Mouse (Mus musculus): ENCODE measurements around the gene Zdhhc1. TPM values are rescaled to one million over a fixed set of nuclear protein-coding genes. Genes with fewer than 3 reads are reported as not detected.

Zdhhc1 gene
- polyA plus RNA-seq, 1 experiment from 2014 or later, result 40.6 TPM

- Histone ChIP-seq H3K4me1 (ENCODE audit: insufficient read depth, low read depth, low read length) (no peaks in the 10 kb centered on the region), H3K27ac (ENCODE audit: low read length) (no peak overlapping the region), H3K9me3 (ENCODE audit: low read length) (no peaks in the 10 kb centered on the region), H3K4me3 (ENCODE audit: low read depth, low read length) (no peak overlapping the region), H3K4me2 (replicated peaks; ENCODE audit: low read depth, low read length) (no peak overlapping the region), H3K9ac (replicated peaks; ENCODE audit: low read depth) (no peak overlapping the region), H3K36me3 (ENCODE audit: insufficient read depth, low read length) (no peaks in the 10 kb centered on the region), H3K27me3 (replicated peaks; ENCODE audit: insufficient read depth, low read length) (no peaks in the 10 kb centered on the region)
- no peak for TF ChIP-seq CTCF (IDR thresholded peaks at IDR 0.05)
- TF ChIP-seq EP300 (IDR thresholded peaks at IDR 0.05), result no peak
- WGBS, result 57% methylated on average over 3 of the region's 3 CpGs
- ATAC-seq, result peak; percentile 20; the same call in 1 of the 2 replicates
- no peak for DNase-seq (ENCODE audit: low spot score)
Observed at GRCm38 (mm10) chr8:105484030-105484368, 12.7 kb downstream of the Zdhhc1 start.

- Histone ChIP-seq H3K9ac (replicated peaks; ENCODE audit: low read depth) (no peak overlapping the region), H3K27me3 (replicated peaks; ENCODE audit: insufficient read depth, low read length) (no peaks in the 10 kb centered on the region), H3K27ac (ENCODE audit: low read length) (no peak overlapping the region), H3K4me2 (replicated peaks; ENCODE audit: low read depth, low read length) (no peak overlapping the region), H3K4me1 (ENCODE audit: insufficient read depth, low read depth, low read length) (no peaks in the 10 kb centered on the region), H3K4me3 (ENCODE audit: low read depth, low read length) (no peak overlapping the region), H3K36me3 (ENCODE audit: insufficient read depth, low read length) (no peaks in the 10 kb centered on the region), H3K9me3 (ENCODE audit: low read length) (no peaks in the 10 kb centered on the region)
- TF ChIP-seq CTCF (IDR thresholded peaks at IDR 0.05), result peak; percentile 86
- no peak for TF ChIP-seq EP300 (IDR thresholded peaks at IDR 0.05)
- DNase-seq (ENCODE audit: low spot score), result peak; percentile 72
- WGBS, result 53% methylated on average over 14 of the region's 14 CpGs
- ATAC-seq, result peak; percentile 66
Observed at GRCm38 (mm10) chr8:105483212-105484029, 13.3 kb downstream of the Zdhhc1 start.

- H3K27me3 ChIP-seq (replicated peaks; ENCODE audit: insufficient read depth, low read length), result no peaks in the 10 kb centered on the region
- TF ChIP-seq EP300 (IDR thresholded peaks at IDR 0.05), result no peak
- no peak for TF ChIP-seq CTCF (IDR thresholded peaks at IDR 0.05)
- no peak overlapping the region for H3K27ac ChIP-seq (ENCODE audit: low read length)
- no peaks in the 10 kb centered on the region for H3K4me1 ChIP-seq (ENCODE audit: insufficient read depth, low read depth, low read length)
- H3K9ac ChIP-seq (replicated peaks; ENCODE audit: low read depth), result no peak overlapping the region
- no peaks in the 10 kb centered on the region for H3K36me3 ChIP-seq (ENCODE audit: insufficient read depth, low read length)
- no peaks in the 10 kb centered on the region for H3K9me3 ChIP-seq (ENCODE audit: low read length)
- WGBS, result 81% methylated on average over 8 of the region's 8 CpGs
- no peak overlapping the region for H3K4me3 ChIP-seq (ENCODE audit: low read depth, low read length)
- ATAC-seq, result no peak
- H3K4me2 ChIP-seq (replicated peaks; ENCODE audit: low read depth, low read length), result no peak overlapping the region
- DNase-seq (ENCODE audit: low spot score), result no peak
Observed at GRCm38 (mm10) chr8:105482123-105482522, 14.6 kb downstream of the Zdhhc1 start.

- H3K9ac ChIP-seq (replicated peaks; ENCODE audit: low read depth), result no peak overlapping the region
Observed at GRCm38 (mm10) chr8:105481453-105481852, 15.2 kb downstream of the Zdhhc1 start.

GRCm38 (mm10) chr8:105481013-105481412, 15.7 kb downstream of the Zdhhc1 start:
- H3K9me3 ChIP-seq (ENCODE audit: low read length), result no peaks in the 10 kb centered on the region
- no peak overlapping the region for H3K4me2 ChIP-seq (replicated peaks; ENCODE audit: low read depth, low read length)
- H3K27me3 ChIP-seq (replicated peaks; ENCODE audit: insufficient read depth, low read length), result no peaks in the 10 kb centered on the region
- H3K9ac ChIP-seq (replicated peaks; ENCODE audit: low read depth), result no peak overlapping the region
- DNase-seq (ENCODE audit: low spot score) (no peak), ATAC-seq (no peak)
- no peak for TF ChIP-seq EP300 (IDR thresholded peaks at IDR 0.05)
- no peak for TF ChIP-seq CTCF (IDR thresholded peaks at IDR 0.05)
- no peaks in the 10 kb centered on the region for H3K36me3 ChIP-seq (ENCODE audit: insufficient read depth, low read length)
- no peak overlapping the region for H3K4me3 ChIP-seq (ENCODE audit: low read depth, low read length)
- H3K27ac ChIP-seq (ENCODE audit: low read length), result no peak overlapping the region
- H3K4me1 ChIP-seq (ENCODE audit: insufficient read depth, low read depth, low read length), result no peaks in the 10 kb centered on the region
- 45% methylated on average over 2 of the region's 2 CpGs for WGBS

More at GRCm38 (mm10) chr8:105481453-105481852, 15.2 kb downstream of the Zdhhc1 start:
- H3K4me2 ChIP-seq (replicated peaks; ENCODE audit: low read depth, low read length), result no peak overlapping the region
- no peak overlapping the region for H3K27ac ChIP-seq (ENCODE audit: low read length)
- no peaks in the 10 kb centered on the region for H3K36me3 ChIP-seq (ENCODE audit: insufficient read depth, low read length)
- WGBS, result 75% methylated on average over 6 of the region's 6 CpGs
- DNase-seq (ENCODE audit: low spot score) (peak; percentile 70), ATAC-seq (no peak)
- H3K27me3 ChIP-seq (replicated peaks; ENCODE audit: insufficient read depth, low read length), result no peaks in the 10 kb centered on the region
- no peak overlapping the region for H3K4me3 ChIP-seq (ENCODE audit: low read depth, low read length)
- no peaks in the 10 kb centered on the region for H3K4me1 ChIP-seq (ENCODE audit: insufficient read depth, low read depth, low read length)
- no peaks in the 10 kb centered on the region for H3K9me3 ChIP-seq (ENCODE audit: low read length)
- TF ChIP-seq EP300 (IDR thresholded peaks at IDR 0.05) (no peak), CTCF (IDR thresholded peaks at IDR 0.05) (peak; percentile 83)

- H3K27me3 ChIP-seq (replicated peaks; ENCODE audit: insufficient read depth, low read length), result no peaks in the 10 kb centered on the region
- no peaks in the 10 kb centered on the region for H3K9me3 ChIP-seq (ENCODE audit: low read length)
- peaks cover 17% of the 10 kb centered on the region; the same call in 1 of the 2 replicates for H3K4me1 ChIP-seq (ENCODE audit: insufficient read depth, low read depth, low read length)
- ATAC-seq, result no peak
- H3K36me3 ChIP-seq (ENCODE audit: insufficient read depth, low read length), result no peaks in the 10 kb centered on the region; the same call in 1 of the 2 replicates
- WGBS, result 66% methylated on average over 3 of the region's 3 CpGs
- no peak for TF ChIP-seq CTCF (IDR thresholded peaks at IDR 0.05)
- no peak overlapping the region for H3K4me2 ChIP-seq (replicated peaks; ENCODE audit: low read depth, low read length)
- no peak overlapping the region for H3K9ac ChIP-seq (replicated peaks; ENCODE audit: low read depth)
- no peak overlapping the region for H3K4me3 ChIP-seq (ENCODE audit: low read depth, low read length)
- DNase-seq (ENCODE audit: low spot score), result no peak
- no peak overlapping the region for H3K27ac ChIP-seq (ENCODE audit: low read length)
Observed at GRCm38 (mm10) chr8:105477792-105478191, 18.9 kb downstream of the Zdhhc1 start.
